Mouse (Mus musculus) T-helper 17 cell (primary cell): Measurements from ENCODE around the gene Vps18.

ENCODE experiments used
- in situ Hi-C, 2 experiments: fragments of 300-600 bp; cut with MboI, MseI; formaldehyde crosslinking; loops; 1 replicate in 1 of 2; 2 replicates in 1 of 2; pipeline ENCODE4 v1.15.1; 2025; ENCODE audit warnings: high pct_unique_total_duplicates in 2 of 2

The Vps18 gene

GRCm38 (mm10) chr2:119337425-119338265 lies 49.1 kb downstream of the Vps18 start:
- in situ Hi-C loops: no loop called here

- in situ Hi-C loops: no loop called here
Observed at GRCm38 (mm10) chr2:119344537-119345138, 56.1 kb downstream of the Vps18 start.
